Mouse (Mus musculus): ENCODE measurements around the gene Fam72a.

GRCm38 (mm10) chr1:131546798-131547690, 19.3 kb downstream of the Fam72a start:
- no peak for TF ChIP-seq CEBPB (IDR thresholded peaks at IDR 0.05; ENCODE audit: low read depth)
- no peak for TF ChIP-seq CTCF (IDR thresholded peaks at IDR 0.05; ENCODE audit: control insufficient read depth, insufficient read depth, insufficient read length)
- no peak for TF ChIP-seq MYOG (IDR thresholded peaks at IDR 0.05; ENCODE audit: control insufficient read depth, extremely low read depth, insufficient read length)
- TF ChIP-seq USF1 (IDR thresholded peaks at IDR 0.05; ENCODE audit: low read depth) = no peak
- no peak for TF ChIP-seq MYOD1 (IDR thresholded peaks at IDR 0.05; ENCODE audit: control insufficient read depth, insufficient read length, low read depth)
- no peak for TF ChIP-seq MAX (IDR thresholded peaks at IDR 0.05)
- no peak for TF ChIP-seq FOSL1 (IDR thresholded peaks at IDR 0.05; ENCODE audit: insufficient read depth, low read length, poor library complexity, severe bottlenecking)

Data from C2C12 (cell line).